Mouse (Mus musculus) frontal cortex, postnatal 25 days (tissue): Measurements from ENCODE around the gene Zfp800.
A peak's percentile ranks its signal among the peaks of the same experiment; 100 is the strongest.

Experiments used
- DNase-seq, 2 experiments: peaks; one replicate each; pipeline ENCODE4 v3.0.0; 2022; ENCODE audit warnings: low spot score in 2 of 2

Gene Zfp800

DNA sequence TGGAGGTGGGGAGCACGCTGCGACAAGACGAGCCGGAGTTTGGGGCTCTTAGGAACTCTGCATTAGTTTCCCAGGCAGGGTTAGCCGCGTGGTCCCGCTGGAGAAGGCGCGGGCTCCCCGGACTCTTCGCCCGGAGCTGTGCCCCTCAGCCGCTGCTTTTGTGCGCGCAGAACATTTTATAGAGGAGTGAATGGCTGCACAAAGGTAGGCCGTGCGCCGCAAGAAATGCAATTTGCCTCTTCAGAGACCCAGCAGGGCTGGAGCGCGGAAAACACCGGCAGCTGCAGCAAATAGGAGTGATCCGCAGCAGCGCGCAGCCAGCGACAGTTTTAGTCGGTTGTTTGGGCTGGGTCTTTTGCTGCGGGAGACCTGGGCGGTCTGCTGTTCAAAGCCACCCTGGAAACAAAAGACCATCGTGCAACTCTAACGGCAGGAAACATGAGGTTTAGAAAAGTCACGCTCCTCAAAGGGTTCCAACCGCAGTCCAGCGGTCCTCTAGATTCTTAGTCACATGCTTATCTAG lies at the start of gene Zfp800:
Gene Zfp800 (minus strand): TSS at position 325 of the 523 bp plus-strand sequence.
- no peak for DNase-seq

DNA sequence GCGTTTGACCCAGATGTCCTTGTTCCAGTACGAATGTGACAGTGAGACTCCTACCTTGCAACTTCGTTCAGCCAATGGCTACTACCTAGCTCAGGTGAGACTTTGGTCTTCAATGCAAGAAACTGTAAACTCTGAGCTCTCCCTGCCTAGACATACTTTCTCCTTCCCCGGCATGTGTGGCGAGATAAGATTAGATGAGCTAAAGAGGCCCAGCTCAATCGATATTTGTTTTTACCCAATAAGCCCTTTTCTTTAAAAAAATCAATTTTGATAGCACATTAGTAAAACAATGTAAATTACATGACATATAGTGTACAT lies 33.7 kb upstream of the Zfp800 start:
- DNase-seq: no peak

- no peak for DNase-seq
Observed at GRCm38 (mm10) chr6:28430795-28431537, 33.2 kb upstream of the Zfp800 start.

- DNase-seq: no peak
Observed at GRCm38 (mm10) chr6:28429870-28430269, 32.1 kb upstream of the Zfp800 start.

DNA sequence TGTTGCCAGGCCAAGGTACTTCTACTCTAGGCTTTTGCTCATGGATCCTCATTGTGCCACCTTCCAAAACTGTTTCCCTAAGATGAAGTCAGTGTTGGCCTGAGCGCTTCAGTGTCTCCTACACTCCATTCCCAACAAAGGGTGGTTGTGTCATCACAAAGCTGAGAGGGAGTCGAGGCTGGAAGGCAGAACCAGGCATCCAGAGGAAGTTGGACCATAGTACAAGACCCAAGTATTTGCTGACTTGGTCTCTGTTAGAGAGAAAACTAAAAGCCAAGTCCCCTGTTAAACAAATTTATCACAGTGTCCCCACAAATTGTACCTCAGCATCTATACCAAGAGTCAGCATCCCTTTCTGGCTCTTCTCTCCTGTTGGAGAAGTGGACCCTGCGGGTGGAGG lies 30.5 kb upstream of the Zfp800 start, which contains the start of gene Gcc1:
Gene Gcc1 (minus strand): TSS at position 101 of the 400 bp plus-strand sequence.
- DNase-seq: no peak

- no peak for DNase-seq
Observed at GRCm38 (mm10) chr6:28427096-28427839, 29.5 kb upstream of the Zfp800 start, which contains the start of gene Fscn3. TSS of gene Fscn3 (plus strand) at chr6:28427789.

DNA sequence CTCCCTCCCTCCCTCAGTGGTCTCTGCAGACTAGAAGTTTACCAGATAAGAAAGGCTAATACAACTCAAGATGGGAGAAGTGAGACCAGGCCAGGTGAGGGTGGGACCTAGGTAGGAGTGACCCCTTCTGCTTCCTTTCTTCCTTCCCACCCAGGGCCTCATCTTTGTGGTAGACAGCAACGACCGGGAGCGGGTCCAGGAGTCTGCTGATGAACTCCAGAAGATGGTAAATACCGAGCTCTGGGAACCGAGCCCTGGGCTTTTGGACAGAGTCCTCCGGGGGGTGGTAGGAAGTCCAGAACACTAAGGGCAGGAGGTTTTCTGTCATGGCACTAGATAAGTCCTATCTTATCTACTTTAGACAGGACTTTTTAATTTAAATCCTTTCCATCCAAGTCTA lies 27.2 kb upstream of the Zfp800 start:
- DNase-seq: no peak

DNA sequence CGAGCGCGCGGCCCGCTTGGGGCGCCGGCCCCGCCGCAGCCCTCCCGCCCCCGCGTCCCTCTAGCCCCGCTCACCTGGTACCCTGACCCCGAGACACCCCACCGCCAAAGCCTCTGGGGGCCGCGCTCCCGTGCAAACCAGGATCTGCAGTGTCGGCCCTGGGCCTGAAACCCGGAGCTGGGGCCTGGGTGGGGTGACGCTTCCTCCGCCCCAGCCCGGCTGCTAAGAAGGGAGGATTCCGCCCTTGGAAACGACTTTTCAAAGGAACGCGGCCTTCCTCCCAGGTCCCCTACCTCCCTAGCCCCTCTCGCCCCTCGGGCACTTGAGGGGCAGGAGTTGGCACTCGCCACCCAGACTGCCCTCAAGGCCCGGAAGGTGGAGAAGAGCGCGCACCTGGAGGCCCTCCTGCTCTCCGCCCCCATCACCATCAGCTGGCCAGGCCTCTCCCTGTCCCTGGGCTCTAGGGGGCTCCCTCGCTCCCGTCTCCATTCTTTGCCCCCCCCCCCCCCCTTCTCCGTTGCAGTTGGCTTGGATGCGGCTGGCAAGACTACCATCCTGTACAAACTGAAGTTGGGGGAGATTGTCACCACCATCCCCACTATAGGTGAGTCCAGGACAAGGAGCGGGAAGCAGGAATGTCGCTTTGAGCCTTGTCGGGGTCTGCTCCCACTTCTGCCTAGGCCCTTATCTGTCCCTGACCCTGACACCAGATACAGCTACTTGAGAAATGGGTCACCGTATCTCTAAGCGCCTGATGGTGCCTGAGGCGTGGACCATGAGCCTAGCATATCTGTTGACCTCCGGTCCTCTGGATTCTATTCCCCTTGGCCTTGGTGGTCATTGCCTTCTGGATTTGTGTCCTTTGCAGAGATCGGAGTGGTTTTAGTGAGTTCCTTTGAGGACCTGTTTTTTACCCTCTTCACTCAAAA lies 26.2 kb upstream of the Zfp800 start:
- DNase-seq: peak in 1 of 2 experiments; percentile 24

DNA sequence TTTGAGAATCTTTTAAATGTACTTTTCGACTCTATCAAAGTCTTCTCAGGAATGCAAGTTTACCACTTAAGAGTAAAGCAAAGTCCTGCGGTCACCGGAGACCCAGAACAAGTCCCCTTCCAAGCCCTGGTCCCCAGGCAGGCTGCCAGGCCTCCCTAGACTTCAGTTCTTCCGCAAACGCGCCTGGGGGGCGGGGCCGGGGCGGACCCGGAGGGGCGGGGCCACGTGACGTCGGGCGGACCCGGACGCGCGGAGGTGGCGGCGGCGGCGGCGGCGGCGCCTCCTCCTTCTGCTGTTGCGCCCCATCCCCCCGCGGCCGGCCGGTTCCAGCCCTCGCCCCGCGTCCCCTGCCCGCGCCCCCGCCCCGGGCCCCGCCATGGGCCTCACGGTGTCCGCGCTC lies 25.5 kb upstream of the Zfp800 start, which contains the start of gene Arf5:
Gene Arf5 (plus strand): TSS at position 248 of the 400 bp plus-strand sequence.
- DNase-seq: peak; percentile 83 to 87

DNA sequence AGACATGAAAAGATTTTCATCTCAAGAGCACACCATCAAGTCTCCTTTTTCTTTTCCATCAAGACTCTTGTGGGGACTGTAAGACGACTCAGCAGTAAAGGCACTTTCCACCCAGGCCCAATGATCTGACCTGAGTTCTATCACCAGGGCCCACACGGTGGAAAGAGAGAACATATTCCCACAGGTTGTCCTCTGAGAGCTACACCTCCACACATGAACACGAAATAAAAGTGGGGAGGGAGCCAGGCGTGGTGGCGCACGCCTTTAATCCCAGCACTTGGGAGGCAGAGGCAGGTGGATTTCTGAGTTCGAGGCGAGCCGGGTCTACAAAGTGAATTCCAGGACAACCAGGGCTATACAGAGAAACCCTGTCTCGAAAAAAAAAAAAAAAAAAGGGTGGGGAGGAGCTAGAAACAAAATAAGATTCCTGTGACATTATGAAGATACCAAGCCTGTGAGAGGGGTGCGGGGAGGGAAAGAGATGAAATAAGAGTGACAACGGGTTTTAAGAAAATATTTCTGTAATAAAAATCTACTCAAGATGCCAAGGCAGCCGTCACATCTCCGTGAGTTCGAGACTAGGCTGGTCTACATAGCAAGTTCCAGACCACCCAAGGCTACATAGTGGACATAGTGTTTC lies 25.0 kb upstream of the Zfp800 start:
- no peak for DNase-seq

DNA sequence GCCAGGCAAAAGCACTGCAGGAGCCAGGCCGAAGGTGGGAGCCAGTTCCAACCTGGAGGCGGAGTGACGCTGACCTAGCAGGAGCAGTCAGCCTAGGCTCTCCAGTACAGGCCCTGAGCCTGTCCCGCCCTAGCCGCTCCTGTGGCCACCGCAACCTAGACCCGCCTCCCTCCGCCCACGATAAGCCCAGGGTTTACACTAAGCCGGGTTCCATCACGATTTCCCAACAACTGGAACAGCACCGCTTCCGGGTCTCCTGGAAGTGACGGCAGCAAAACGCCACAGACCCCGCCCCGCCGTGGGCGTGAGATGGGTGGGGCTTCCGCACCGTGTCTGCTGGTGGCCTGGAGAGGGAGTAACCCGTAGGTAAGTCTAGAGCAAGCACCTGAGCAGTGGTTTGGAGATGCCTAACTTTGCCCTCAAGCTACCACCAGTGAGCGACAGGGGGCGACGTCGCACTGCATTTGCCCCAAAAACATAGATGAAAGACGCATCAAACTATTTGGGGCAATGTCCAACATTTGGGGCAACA lies 23.7 kb upstream of the Zfp800 start:
- DNase-seq: peak; percentile 79 to 91

DNA sequence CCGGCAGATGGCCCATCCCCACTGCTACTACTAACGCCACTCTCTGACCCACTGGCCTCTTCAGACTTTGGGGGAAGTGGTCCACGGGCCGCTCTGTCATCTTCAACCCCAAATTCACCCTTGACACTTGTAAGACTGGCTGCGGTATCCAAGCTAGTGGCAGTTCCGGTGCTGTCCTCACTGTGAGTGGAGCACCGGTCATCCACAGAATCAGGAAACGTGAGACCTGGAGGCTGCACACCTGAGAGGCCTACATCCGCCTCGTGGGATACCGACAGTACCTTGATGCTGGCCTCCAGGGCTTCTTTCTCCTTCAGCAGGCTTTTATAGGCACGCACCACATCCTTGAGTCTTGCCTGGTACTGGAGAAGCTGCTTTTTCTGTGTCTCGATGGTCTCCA lies 23.1 kb upstream of the Zfp800 start:
- no peak for DNase-seq

DNA sequence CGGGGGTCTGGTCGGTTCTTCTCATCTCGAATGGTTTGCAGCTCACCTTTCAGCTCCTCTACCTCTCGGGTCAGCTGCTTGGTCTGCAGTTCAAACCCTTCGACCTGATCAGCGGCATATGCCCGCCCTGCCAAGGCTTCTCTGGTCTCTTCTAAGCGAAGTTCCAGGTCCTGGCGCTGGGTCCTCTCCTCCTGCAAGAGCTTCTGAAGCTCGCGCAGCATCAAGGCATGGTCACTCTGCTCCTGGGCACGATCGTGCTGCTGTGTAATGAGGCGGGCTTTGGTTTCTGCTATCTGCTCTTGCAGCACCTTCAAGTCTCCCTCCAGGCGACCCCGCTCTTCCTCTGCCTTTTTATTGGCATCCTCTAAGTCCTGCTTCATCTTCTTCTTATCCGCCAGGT lies 22.6 kb upstream of the Zfp800 start:
- DNase-seq: no peak

- no peak for DNase-seq
Observed at GRCm38 (mm10) chr6:28419673-28420072, 21.9 kb upstream of the Zfp800 start.

DNA sequence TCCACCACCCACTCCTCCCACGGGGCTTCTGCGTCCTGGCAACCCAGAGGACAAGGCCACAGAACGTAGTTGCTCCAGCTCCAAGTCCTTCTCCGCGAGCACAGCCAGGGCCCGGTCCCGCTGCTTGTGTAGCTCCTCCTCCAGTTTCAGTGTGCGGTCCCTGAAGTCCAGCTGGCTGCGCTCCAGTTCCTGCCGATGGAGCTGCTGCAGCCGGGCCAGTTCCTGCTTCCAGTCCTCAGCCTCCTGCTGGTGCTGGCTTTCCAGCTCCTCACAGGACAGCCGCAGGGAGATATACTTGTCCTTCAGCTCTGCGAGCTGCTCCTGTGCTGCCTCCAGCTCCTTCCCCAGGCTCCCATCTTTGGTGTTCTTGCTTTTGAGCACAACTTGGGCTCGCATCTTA lies 20.6 kb upstream of the Zfp800 start:
- DNase-seq: peak in 1 of 2 experiments; percentile 56

DNA sequence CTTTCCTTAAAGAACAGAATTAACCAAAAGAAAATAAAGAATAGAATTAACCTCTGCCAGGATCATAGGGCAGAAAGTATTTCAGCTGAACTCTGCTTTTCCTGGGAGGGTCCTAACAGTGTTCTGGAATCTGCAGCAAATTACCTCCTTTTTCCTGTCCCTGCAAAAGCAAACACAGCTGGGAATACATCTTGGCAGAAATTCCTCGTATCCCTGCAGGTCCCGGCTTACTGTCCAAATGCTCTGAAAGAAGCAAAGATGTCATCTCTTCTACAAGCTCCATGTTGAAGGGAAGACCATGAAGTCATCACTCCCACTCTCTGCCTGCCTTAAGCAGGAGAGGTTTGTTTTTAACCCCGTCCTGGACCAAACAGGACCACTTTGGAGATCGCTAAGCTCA lies 19.2 kb upstream of the Zfp800 start:
- DNase-seq: no peak

DNA sequence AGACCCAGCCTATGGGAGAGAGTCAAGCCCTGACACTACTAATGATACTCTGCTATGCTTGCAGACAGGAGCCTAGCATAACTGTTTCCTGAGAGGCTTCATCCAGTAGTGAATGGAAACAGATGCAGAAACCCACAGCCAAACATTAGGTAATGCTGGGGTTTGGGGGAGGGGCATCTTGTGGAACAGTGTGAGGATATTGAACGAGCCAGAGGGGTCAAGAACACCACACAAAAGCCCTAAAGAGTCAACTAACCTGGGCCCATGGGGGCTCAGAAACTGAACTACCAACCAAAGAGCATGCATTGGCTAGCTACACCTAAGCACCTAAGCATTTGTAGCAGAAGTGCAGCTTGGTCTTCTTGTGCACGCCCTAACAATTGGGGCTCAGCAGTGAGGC lies 13.4 kb upstream of the Zfp800 start:
- DNase-seq: no peak

- no peak for DNase-seq
Observed at GRCm38 (mm10) chr6:28410053-28410452, 12.2 kb upstream of the Zfp800 start.

GRCm38 (mm10) chr6:28399791-28400190 lies 2.0 kb upstream of the Zfp800 start:
- no peak for DNase-seq

GRCm38 (mm10) chr6:28398726-28399125 lies 921 bp upstream of the Zfp800 start:
- no peak for DNase-seq

DNA sequence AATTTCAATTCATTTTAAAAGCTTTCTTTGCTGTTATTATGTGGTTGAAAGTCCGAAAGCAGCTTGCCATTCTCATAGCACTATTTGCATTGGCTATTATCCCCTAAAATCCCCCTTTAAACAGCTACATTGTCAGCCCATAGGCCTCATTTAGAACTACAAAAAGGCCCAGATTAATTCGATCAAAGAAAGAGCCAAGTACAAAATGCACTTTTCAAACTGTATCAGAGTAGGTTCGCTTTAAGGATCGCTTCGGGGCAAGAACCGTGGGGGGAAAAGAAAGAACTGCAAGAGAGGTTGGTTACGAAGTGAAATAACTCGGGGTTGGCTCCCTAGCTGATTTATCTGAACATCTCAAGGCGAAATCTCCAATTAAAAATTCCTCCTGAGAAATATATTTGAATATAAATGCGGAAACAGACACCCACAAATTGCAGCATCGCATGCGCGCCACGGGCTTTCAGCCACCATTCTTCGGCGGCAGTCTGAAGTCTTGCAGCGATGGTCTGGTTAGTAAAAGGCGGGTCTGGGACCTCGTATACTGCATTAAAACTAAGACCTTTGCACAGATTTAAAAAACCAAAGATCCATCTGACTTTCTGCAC lies 850 bp downstream of the Zfp800 start:
- no peak for DNase-seq
